Mouse (Mus musculus) ES-E14 (cell line): ENCODE data around the gene Cacnb4. TPM values are rescaled to one million over a fixed set of nuclear protein-coding genes. Genes with fewer than 3 reads are reported as not detected.

Source experiments
- DNase-seq: peaks from one replicate; pipeline ENCODE4 v3.0.0-alpha.2; 2013; ENCODE audit warnings: low read depth, low spot score
- H3K27ac ChIP-seq: 2 replicates; pipeline ENCODE4 v1.5.1; 2012; ENCODE audit warnings: low read depth, mild to moderate bottlenecking, low read length, moderate library complexity, mixed read lengths; ENCODE audit not compliant: poor library complexity, insufficient read depth, severe bottlenecking
- H3K36me3 ChIP-seq: 2 replicates; pipeline ENCODE4 v1.6.1; 2012; ENCODE audit warnings: mild to moderate bottlenecking, low read length, moderate library complexity, mixed read lengths; ENCODE audit not compliant: control insufficient read depth, poor library complexity, insufficient read depth, severe bottlenecking
- H3K4me1 ChIP-seq, 2 experiments: fragments of 150-350 bp in 1 of 2; sonication (generic) in 1 of 2; 2 replicates each; pipeline ENCODE4 v1.6.1; 2012; ENCODE audit warnings: low read length in 2 of 2, mild to moderate bottlenecking in 1 of 2, mixed read lengths in 1 of 2; ENCODE audit not compliant: control insufficient read depth in 2 of 2, insufficient read depth in 2 of 2, poor library complexity in 1 of 2
- H3K4me3 ChIP-seq, 2 experiments: fragments of 150-350 bp in 1 of 2; sonication (generic) in 1 of 2; 2 replicates each; pipeline ENCODE4 v1.5.1; 2012; ENCODE audit warnings: low read length in 2 of 2, low read depth in 1 of 2, mild to moderate bottlenecking in 1 of 2, mixed read lengths in 1 of 2; ENCODE audit not compliant: insufficient read depth in 1 of 2, poor library complexity in 1 of 2, severe bottlenecking in 1 of 2
- H3K9ac ChIP-seq: 2 replicates; pipeline ENCODE4 v1.6.1; 2012; ENCODE audit warnings: low read depth, mild to moderate bottlenecking, low read length, mixed read lengths; ENCODE audit not compliant: poor library complexity, insufficient read depth, severe bottlenecking
- H3K9me3 ChIP-seq: fragments of 150-350 bp; sonication (generic); 2 replicates; pipeline ENCODE4 v1.6.1; 2012; ENCODE audit warnings: low read depth, mild to moderate bottlenecking, low read length; ENCODE audit not compliant: control insufficient read depth, insufficient read depth
- CHD2 ChIP-seq: IDR thresholded peaks from 2 replicates; pipeline ENCODE4 v1.6.1; 2014; ENCODE audit warnings: mild to moderate bottlenecking, low read depth, low read length, inconsistent platforms
- HCFC1 ChIP-seq: IDR thresholded peaks from 2 replicates; pipeline ENCODE4 v1.6.1; 2012; ENCODE audit warnings: low read length, inconsistent platforms, borderline replicate concordance; ENCODE audit not compliant: insufficient read depth
- MAFK ChIP-seq: IDR thresholded peaks from 2 replicates; pipeline ENCODE4 v1.6.1; 2014; ENCODE audit warnings: mild to moderate bottlenecking, low read depth, low read length, inconsistent platforms; ENCODE audit not compliant: insufficient read depth
- ZC3H11A ChIP-seq: IDR thresholded peaks from 2 replicates; pipeline ENCODE4 v1.6.1; 2012; ENCODE audit warnings: low read depth, mild to moderate bottlenecking, inconsistent platforms, low read length, borderline replicate concordance
- ZNF384 ChIP-seq: IDR thresholded peaks from 2 replicates; pipeline ENCODE4 v1.6.1; 2012; ENCODE audit warnings: low read depth, low read length, inconsistent platforms
- in situ Hi-C, 2 experiments: fragments of 600-800 bp; cut with MboI; formaldehyde crosslinking; loops; one replicate each; pipeline ENCODE4 v1.15.1; 2025; ENCODE audit warnings: low sequenced_read_pairs in 2 of 2, inconsistent platforms in 1 of 2; ENCODE audit not compliant: unreplicated experiment in 2 of 2
- total RNA-seq: library from RNA; depleted of rRNA; stranded (reverse); fragments of 300-350 nt; gene quantifications from 2 replicates; pipeline ENCODE4 v1.2.3, GENCODE M21; 2012

The Cacnb4 gene
- total RNA-seq, 1 experiment: 0.09 TPM

- no peak for DNase-seq
- H3K27ac ChIP-seq: no peak overlapping the region
- no peaks in the 10 kb centered on the region for H3K36me3 ChIP-seq
- H3K9me3 ChIP-seq: no peaks in the 10 kb centered on the region
- TF ChIP-seq ZNF384 (no peak), HCFC1 (no peak), MAFK (no peak), ZC3H11A (no peak), CHD2 (no peak)
- H3K4me1 ChIP-seq: no peaks in the 10 kb centered on the region
- no peak overlapping the region for H3K9ac ChIP-seq
- no peak overlapping the region for H3K4me3 ChIP-seq
- in situ Hi-C loops: no loop called here
Measured at GRCm38 (mm10) chr2:52536511-52536910, 140.1 kb downstream of the Cacnb4 start.

GRCm38 (mm10) chr2:52533696-52534095 is 142.9 kb downstream of the Cacnb4 start:
- no peak for TF ChIP-seq MAFK
- no peak for TF ChIP-seq CHD2
- no peak for TF ChIP-seq ZNF384
- TF ChIP-seq HCFC1: no peak
- TF ChIP-seq ZC3H11A: no peak
- in situ Hi-C loops: no loop called here

GRCm38 (mm10) chr2:52530521-52530920 is 146.1 kb downstream of the Cacnb4 start:
- no peak for TF ChIP-seq HCFC1
- no peak for TF ChIP-seq CHD2
- no peak for TF ChIP-seq MAFK
- TF ChIP-seq ZC3H11A: no peak
- TF ChIP-seq ZNF384: peak; percentile 39; the same call in 1 of the 2 replicates
- in situ Hi-C loops: no loop called here
- no peaks in the 10 kb centered on the region for H3K4me1 ChIP-seq
- H3K9me3 ChIP-seq: no peaks in the 10 kb centered on the region
- H3K9ac ChIP-seq: no peak overlapping the region
- no peak overlapping the region for H3K4me3 ChIP-seq
- DNase-seq: no peak
- H3K36me3 ChIP-seq: no peaks in the 10 kb centered on the region
- H3K27ac ChIP-seq: no peak overlapping the region

More at GRCm38 (mm10) chr2:52533696-52534095, 142.9 kb downstream of the Cacnb4 start:
- DNase-seq: no peak
- H3K9ac ChIP-seq: no peak overlapping the region
- H3K36me3 ChIP-seq: no peaks in the 10 kb centered on the region
- H3K4me1 ChIP-seq: no peaks in the 10 kb centered on the region
- no peaks in the 10 kb centered on the region for H3K9me3 ChIP-seq
- H3K27ac ChIP-seq: no peak overlapping the region
- no peak overlapping the region for H3K4me3 ChIP-seq

GRCm38 (mm10) chr2:52529245-52529644 is 147.4 kb downstream of the Cacnb4 start:
- Histone ChIP-seq H3K9ac (no peak overlapping the region), H3K27ac (no peak overlapping the region), H3K4me3 (no peak overlapping the region), H3K4me1 (no peaks in the 10 kb centered on the region), H3K9me3 (no peaks in the 10 kb centered on the region), H3K36me3 (no peaks in the 10 kb centered on the region)
- TF ChIP-seq HCFC1 (no peak), MAFK (no peak), CHD2 (no peak), ZNF384 (no peak), ZC3H11A (no peak)
- no peak for DNase-seq
- in situ Hi-C loops: no loop called here
